Mouse (Mus musculus) R1 (cell line): ENCODE measurements around the gene Dram2.
"Not testable (repeated sequence)": the region's sequence is repeated elsewhere in the genome, so short reads cannot be mapped to it uniquely, and the experiment has no call there.

Experiments used
- DNase-seq: peaks from one replicate; pipeline ENCODE4 v3.0.0-alpha.2; 2018; ENCODE audit warnings: low read depth, low spot score

Dram2 gene

DNA sequence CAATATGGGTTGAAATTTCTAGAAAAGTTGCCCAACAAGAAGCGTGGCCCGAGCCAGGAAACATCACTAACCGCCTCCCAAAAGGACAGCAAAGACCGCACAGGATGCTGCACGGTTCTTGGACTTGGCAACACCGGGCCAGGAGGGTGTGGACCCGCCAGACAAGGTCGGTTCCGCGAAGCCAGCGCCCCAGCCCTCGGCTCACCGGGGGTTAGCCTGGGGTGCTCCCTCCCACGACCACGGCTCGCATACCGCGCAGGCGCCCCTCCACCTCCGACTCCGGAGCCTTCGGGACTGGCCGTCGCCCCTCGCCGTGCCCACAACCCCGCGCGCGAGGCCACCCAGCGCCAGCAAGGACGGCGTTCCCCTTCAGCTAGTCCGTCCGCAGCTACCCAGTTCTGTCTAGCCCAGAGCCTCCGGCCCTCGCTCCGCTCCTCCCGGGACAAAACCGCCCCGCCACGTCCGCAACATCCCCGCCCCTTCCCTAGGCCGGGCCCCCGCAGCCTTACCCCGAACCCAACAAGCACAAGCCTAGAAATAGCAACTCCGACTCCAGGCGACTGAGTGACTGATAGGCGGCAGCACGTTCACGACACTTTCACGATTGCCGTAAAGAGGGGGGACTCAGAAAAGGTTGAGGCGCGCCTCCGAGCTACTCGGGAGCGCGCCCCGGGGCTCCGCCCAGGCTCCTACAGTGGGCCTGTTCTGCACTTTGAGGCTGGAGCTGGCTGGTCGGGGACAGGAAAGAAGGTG lies at the start of gene Dram2, which contains the start of gene Cept1:
TSS of gene Dram2 (plus strand) at position 628 of the 753 bp plus-strand sequence.
TSS of gene Cept1 (minus strand) at position 632 of the 753 bp plus-strand sequence.
- peak; percentile 98 for DNase-seq

DNA sequence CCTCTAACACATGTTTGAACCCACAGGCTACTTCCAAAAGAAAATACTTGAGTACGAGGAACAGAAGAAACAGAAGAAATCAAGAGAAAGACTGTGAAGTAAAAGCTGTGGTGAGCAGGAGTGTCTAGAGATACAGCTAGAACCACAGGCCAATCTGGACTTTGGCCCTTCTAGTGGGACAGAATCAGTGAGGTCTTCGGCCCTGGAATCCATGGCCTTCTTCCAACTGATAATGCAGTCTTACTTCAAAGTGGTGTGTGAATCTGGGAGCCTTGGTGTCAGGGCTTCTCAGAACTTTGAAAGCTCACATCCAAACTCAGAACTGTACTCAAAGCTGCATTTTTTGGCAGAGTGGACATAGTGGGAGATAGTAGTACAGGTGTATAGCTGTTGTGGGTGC lies 47.1 kb upstream of the Dram2 start:
- no peak for DNase-seq

DNA sequence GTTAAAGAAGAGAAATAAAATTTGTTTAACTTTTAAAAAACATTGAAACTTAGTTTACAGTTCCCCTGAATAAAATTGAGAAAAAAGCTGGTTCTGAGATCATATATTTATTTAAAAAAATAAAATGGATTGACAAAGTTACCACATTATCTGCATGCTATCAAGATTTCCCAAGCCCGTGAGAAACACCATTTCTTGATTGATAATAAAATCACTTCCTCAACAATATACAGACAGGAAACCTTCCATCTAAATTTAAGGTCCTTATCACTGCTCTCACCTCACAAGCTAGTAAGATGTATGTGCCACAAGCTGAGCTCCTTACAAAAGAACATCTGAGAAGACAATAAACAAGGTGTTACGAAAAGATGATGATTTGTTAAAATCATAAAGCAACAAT lies 44.7 kb upstream of the Dram2 start:
- no peak for DNase-seq

DNA sequence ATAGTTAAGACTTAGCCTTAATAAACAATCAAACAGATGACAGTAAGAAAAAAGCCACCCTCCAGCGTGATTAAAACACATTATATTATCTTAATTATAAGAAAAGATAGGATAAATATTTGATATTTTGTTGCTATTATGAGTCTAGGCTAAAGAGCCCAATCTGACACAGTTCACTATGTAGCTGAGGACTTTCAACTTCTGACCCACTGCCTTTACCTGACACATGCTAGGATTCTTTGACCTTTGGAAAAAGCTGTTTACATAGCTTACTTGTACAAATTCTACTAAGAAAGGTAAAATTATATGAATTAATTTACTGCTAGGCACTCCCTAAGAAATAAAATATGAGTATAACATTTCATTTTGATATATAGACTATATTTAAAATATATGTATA lies 36.9 kb upstream of the Dram2 start:
- DNase-seq = no peak

DNA sequence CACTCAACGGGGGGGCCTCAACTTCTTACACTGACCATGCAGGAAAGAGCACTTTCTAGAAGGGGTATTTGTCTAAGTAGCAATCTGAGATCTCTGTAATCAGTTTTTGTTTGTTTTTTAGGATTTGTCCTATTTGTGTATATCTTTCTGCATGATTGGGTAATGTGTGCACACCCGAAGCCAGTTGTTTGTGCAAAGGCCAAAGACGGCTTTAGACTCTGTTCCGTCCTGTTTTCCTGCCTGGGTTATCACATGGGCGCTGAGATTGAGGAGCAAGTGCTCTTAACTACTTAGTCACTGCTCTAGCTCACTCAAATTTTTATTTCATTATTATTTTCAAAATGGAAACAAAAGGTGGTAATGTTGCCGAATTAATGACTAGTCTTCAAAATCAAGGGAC lies 32.6 kb upstream of the Dram2 start:
- no peak for DNase-seq

DNA sequence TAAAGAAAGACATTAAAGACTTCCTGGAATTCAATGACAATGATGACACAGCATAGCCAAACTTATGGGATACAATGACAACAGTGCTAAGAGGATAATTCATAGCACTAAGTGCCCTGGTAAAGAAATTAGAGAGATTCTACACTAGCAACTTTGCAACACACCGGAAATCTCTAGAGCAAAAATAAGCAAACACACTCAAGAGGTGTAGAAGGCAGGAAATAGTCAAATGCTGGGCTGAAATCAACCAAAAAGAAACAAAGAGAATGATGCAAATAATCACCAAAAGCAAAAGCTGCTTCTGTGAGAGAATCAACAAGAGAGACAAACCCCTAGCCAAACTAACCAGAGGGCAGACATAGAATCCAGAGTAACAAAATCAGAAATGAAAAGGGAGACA lies 24.9 kb upstream of the Dram2 start:
- DNase-seq = no peak

DNA sequence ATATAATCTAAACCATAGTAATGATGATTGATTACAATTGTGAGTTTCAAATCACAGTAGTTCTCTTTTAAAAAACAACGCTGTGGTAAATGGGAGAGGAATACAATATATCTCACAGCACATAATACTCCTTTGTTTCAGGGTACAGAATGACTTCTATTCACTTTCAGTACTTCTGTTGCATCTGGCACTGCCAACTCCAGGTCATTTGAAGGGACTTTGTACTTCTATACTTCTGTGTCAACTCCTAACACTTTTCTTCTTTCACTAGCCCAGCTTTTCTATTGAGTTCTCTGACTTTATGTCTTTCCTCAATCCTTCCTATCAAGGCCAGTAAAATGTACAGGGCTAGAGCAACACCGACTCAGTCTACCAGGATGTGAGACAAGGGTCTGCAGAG lies 21.2 kb upstream of the Dram2 start:
- DNase-seq = no peak

DNA sequence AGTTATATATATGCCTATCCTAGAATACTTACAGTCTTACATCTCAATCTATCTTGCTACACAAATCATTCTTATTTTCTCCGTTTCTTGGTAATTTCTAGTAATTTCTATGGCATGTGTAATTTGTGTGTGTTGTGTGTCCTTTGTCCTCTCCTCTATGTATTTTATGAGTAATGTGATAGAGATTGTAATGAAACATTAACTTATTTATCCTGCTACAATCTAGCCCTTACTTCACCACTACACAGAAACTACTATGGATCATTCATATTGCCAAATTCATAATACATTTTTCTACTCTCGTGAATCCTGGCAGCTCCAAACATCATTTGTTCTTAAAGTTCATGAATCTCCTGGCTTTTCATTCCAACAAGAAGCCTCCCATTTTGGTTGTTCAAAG lies 19.6 kb upstream of the Dram2 start:
- no peak for DNase-seq

DNA sequence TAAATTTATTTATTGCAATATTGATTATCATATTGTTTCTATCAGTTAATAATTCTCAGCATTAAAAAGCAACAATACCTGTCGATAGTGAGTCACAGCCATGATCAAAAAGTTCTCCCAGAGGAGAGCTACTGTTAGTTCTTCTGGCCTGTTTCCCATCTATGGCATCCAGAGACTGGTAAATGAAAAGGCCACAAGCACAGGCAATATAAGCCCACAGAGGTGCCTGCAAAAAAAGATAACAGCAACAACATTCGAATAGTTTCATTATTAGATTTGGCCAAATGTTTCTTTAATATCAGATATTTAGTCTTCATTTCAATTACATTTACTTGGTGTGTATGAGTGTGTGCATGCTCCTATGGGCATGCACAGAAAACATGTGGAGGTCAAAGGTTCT lies 14.3 kb upstream of the Dram2 start:
- DNase-seq = no peak

DNA sequence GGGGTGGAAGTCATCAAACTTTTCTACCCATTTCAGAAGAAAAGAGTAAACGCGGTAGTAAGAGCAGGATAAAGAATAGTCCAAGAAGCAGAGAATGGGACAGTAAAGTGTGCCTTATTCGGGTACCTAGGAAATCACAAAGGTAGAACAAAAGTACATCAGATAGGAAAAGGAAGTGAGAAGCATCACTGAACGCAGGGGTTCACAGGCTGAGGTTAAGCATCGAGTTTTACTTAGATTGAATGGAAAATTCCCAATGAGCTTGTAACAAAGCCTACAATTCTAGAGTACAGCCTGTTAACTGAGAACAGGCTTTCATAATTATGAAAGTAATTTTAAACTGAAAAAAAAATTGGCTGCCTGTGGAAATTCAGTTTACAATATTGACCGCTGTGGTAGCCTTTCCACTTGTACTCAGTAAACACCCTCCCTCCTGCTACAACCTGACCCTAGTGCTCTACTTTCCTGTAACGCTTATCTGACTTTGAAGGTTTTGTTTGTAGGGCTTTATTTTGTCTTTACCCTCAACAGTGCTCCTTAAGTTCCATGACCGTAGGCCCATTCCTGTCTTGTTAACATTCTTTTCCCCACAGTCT lies 2.8 kb upstream of the Dram2 start:
- DNase-seq = no peak

DNA sequence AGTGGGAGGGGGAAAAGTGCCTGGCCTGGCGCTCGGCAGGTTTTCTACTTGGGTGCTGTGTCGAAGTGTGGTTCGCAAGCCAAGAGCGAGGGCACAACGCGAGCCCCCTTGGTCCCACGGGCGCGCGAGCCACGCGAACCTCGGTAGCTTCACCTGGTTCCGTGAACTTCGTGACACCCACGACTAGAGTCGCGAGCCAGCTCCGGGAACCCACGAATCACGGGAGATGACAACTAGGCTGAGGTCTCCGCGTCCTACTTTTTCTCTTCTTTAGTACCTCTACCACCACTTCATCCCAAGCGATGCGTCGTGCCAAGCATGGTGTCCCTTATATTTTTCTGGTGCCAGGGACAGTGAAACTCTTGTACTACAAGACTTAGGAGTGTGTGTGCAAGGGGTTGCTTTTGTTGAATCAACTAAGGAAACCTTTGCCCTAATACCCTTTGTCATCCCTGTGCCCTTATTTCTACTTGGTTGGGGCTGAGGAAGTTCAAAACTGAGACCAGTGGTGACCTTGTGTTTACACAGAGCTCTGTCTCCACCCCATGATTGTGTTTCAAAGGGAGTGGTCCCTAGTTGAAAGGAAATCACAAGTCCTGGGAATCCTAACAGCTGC lies 434 bp downstream of the Dram2 start:
- peak; percentile 79 for DNase-seq

DNA sequence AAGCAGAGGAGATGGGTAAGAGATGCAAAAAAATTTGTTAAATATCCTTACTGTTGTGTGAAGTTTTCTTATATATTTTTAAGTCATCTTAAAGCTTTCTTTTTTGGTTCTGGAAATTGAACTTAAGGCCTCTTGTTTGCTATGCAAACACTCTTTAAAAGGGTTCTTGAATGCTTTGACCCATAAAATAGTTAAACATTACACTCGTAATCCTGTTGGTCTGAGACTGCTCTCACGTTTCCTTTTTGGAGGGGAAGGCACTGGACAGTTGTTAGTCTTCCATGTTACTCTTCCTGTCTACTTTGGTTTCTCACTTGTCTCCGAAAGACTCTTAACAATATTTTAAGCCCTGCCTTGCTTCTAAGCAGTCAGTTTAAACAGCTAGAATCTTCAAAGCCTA lies 1.4 kb downstream of the Dram2 start:
- DNase-seq = no peak

DNA sequence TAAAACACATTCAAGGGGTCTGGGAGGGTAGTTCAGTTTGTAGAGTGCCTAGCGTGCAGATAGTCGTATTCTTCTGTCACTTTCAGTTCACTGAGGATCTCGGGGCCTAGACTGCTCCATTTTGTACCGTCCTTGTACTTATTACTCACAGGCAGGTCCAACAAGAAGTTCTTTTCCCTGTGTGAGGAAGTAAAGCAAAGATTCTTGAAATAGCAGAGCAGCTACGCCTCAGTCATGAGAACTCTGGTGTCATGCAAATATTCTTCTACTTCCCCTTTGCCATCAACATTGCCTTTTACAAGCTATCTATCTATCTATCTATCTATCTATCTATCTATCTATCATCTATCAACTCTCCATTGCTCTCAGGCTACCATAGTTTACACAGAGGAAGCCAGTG lies 5.8 kb downstream of the Dram2 start:
- no peak for DNase-seq

DNA sequence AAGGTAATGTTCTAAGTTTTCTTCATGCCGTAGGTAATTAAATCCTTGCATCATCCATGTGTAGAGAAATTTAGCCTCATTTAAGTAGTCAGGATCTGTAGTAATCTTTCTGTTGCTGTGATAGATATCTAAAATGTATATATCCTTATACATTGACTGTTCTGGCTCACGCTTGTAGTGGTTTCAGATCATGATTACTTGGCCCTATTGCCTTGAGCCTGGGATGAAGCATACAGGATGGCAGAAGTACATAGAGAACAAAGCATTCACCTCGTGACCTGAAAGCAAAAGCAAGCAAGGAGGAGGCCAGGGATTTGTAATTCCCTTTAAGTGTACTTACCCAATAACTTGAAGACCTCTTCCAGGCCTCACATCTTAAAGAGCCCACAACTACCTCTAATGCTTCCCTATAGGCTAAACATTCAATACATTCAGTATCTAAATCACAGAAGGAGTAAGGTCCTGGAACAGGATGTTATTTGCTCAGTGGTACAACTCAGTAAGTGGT lies 8.2 kb downstream of the Dram2 start:
- DNase-seq = no peak

DNA sequence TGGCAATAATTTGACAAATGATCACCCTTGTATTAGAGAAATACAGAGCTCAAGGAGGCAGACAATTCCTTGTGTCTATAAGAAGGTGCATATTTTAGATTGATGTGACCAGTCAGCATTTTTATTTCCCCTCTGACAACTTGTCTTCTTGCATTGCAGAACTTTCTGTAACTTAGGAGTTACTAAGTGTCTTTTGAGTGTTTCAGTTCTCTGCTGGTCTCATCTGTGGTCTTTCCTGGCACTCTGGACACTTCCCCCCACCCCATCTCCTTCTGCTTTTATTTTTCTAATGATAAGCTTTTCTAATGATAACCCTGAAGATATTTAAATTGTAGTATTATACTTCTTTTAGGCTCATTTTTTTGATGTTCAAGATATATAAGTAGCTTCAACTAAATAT lies 10.7 kb downstream of the Dram2 start:
- DNase-seq = no peak

DNA sequence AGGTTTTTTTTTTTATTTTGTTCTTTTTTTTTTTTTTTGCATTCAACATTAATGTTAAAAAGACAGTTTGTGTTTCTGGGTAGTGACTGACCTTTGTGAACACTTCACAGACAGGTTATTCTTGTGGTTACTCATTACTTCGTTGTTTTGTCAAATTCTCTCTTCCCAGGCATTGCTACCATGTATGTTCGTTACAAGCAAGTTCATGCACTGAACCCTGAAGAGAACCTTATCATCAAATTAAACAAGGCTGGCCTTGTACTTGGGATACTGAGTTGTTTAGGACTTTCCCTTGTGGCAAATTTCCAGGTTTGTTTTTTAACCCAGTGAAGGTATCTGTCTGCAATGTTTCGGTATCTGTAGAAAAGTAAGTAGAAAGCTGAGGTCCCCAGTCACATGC lies 18.3 kb downstream of the Dram2 start:
- no peak for DNase-seq

DNA sequence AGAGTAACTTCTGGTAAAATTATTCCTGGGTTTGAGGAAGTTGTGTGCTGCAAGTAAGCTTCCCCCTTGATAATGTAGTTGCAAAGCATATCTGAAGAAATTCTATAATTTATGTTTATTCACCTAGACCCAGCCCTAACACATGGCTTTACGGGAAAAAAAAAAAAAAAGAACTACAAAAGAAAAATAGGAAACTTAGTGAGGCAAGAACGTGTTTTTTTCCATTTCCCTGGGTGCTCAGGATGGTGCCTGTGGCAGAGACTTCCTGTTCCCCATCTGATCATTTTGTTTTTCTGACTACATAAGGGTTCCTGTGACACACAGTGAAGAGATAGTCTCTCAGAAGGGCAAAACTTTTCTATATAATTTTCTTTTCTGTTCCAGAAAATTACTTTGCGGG lies 25.6 kb downstream of the Dram2 start:
- no peak for DNase-seq

DNA sequence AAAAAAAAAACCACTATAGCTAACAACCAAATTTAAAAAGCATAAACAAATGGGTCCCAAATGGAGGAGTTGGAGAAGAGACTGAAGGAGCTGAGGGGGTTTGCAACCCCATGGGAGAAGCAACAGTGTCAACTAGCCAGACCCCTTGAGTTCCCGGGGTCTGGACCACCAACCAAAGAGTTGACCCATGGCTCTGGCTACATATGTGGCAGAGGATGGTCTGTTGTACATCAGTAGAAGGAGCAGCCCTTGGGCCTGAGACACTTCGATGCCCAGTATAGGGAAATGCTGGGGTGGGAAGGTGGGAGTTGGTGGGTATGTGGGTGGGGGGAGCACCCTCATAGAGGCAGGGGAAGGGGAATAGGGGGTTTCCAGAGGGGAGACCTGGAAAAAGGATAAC lies 31.7 kb downstream of the Dram2 start:
- DNase-seq = no peak

DNA sequence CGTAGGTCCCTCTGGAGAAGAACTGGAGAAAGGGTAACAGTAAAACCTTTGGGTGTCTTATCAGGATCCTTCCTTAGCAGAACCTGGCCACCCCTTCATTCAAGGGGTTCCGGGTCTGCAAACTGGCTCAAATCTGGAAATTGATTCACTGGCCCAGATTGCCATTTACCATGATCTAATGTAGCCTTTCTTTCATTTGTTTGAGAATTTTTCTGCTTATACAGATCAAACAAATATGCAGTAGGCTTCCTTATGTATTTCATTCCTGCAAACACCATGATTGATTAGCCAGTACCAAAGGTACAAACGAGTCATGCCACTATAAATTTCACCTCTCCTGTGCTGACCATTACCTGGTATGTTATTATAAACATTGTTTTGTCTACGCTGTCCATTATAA lies 46.0 kb downstream of the Dram2 start:
- DNase-seq = not testable (repeated sequence)

DNA sequence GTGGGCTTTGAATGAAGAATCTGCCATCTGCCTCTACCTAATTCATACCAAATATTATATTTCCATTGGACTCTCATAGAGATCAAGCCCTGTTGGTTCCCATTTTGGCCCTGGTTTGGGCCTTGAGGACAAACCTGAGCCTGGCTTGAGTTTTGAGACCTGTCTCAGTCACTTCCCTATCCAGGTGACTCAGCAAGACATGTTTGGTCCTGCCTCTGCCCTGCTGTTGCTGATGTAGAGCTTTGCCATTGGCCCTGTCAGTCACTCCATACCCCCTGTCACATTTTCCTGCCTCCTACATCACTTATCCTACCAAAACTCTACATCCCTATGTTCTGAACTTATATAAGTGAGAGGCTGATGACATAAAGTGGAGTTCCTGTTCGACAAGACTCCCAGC lies 70.5 kb downstream of the Dram2 start:
- no peak for DNase-seq
